Mouse (Mus musculus) ovary, postnatal 14 days (tissue): Measurements from ENCODE around the gene Miga1.
A peak's percentile ranks its signal among the peaks of the same experiment; 100 is the strongest.
"Not testable (repeated sequence)": the region's sequence is repeated elsewhere in the genome, so short reads cannot be mapped to it uniquely, and the experiment has no call there.

ENCODE experiments used
- DNase-seq: peaks from one replicate; pipeline ENCODE4 v3.0.0; 2022; ENCODE audit warnings: low spot score

Miga1 gene

GRCm38 (mm10) chr3:152321765-152322547 is 18.3 kb downstream of the Miga1 start:
- no peak for DNase-seq

DNA sequence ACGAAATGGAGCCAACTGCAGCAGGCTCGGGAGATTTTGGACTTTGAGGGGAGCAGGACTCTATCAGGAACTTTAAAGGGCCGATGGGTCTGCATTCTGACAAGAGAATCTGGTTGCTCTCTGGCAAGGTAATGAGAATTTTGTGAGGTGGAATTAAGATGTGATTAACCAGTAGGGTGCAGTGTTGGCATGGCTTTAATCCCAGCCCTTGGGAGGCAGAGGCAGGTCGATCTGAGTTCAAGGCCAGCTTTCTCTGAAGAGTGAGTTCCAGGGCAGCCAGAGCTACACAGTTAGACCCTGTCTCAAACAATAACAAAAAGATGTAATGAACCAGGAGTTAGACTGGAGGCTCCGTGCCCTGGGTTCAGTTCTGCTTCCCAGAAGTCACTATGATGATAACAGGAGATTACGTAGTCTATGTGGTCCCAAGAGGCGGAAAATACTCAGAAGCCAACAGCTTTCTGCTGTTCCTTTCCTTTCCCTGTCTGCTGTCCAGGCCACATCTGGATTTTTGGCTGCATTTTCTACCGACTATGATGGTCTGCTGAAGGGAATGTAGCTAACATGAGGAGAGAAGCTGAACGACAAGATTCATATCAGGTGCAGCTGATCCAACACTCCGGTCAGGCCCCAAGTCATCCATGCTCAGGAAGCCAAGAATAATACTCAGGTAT is 19.1 kb downstream of the Miga1 start:
- no peak for DNase-seq

DNA sequence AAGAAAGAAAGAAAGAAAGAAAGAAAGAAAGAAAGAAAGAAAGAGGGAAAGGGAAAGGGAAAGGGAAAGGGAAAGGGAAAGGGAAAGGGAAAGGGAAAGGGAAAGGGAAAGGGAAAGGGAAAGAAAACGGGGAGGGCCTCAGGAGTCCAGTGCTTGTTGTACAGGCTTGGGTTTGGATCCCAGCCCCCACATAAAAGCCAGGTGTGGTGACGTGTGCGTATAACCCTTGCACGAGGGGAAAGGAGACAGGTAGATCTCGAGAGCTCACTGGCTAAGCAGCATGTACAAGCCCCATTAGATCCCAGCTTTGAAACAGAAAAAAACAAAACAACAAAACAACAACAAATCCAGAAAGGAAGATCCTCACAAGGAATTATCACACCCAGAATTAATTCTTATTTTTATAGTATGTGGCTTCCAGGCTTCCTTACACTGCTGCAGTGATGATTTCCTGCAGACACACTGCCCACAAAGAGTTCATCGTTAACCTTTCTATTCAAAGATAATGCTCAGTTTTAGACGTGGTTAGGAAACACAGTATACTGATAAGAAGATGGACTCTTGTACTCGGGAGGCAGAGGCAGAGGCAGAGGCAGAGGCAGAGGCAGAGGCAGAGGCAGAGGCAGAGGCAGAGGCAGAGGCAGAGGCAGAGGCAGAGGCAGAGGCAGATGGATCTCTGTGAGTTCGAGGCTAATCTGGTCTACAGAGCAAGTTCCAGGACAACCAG is 23.6 kb downstream of the Miga1 start:
- not testable (repeated sequence) for DNase-seq

- peak; percentile 75 for DNase-seq
These were observed 24.6 kb downstream of the Miga1 start for GRCm38 (mm10) chr3:152315613-152316012.

- not testable (repeated sequence) for DNase-seq
These were observed 25.5 kb downstream of the Miga1 start for GRCm38 (mm10) chr3:152314666-152315065.

GRCm38 (mm10) chr3:152309250-152309645 is 31.0 kb downstream of the Miga1 start:
- no peak for DNase-seq

- DNase-seq = no peak
These were observed 31.5 kb downstream of the Miga1 start for GRCm38 (mm10) chr3:152308485-152309249.

- DNase-seq = no peak
These were observed 34.2 kb downstream of the Miga1 start for GRCm38 (mm10) chr3:152305971-152306370.

DNA sequence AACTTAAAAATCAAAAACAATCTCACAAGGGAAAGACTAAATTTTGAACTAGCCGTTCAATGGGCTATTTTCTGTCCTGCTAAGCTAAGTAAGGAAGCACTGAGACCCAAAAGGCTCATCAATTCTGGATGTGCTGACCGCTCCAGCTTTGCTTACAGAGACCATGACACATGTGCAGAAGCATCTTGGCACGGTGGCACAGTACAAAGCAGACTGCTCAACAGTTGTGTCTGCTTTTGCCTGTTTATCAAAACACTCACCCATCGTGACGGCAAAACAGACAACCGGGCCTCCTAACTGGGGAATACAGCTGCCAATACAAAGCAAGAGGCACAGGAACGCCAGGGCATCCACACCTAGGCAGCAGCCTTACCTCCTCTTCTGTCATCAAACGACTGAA is 35.1 kb downstream of the Miga1 start:
- DNase-seq = no peak

DNA sequence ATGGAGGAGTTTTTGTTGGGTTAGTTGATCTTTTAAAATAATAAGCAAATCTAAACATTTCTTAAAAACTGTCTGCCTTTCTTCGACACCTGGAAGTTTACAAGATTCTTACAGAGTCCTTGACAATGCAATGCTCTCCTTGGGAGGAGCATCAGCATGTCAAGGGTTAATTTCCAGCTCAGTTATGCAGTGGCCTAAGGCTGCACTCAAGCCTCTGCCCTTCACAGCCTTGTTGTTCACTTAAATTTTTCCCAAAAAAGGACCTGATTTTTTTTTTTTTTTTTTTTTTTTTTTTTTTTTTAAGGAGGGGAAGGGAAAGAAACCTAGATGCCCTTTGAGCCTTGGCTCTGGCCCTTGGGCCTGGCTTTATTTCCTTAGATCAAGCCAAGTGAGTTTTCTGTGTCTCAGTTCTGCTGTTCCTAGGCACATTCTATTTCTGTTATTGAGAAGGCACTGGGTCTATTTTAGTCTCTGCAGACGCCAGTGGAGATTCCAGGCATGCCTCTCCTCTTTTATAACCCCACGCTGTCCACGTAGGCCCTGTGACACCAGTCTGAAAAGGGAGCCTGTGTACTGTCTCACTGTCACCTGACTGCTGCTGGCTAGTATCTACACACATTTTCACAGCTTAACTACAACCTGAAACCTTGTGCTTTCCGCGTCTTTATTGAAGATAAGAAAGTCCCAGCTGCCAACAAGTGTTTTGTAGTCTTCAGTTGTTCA is 36.0 kb downstream of the Miga1 start:
- DNase-seq = no peak

- DNase-seq = no peak
These were observed 37.2 kb downstream of the Miga1 start for GRCm38 (mm10) chr3:152302991-152303390.

GRCm38 (mm10) chr3:152300376-152301337 is 39.5 kb downstream of the Miga1 start:
- DNase-seq = no peak

GRCm38 (mm10) chr3:152295896-152296295 is 44.3 kb downstream of the Miga1 start:
- no peak for DNase-seq

- no peak for DNase-seq
These were observed 45.8 kb downstream of the Miga1 start for GRCm38 (mm10) chr3:152294400-152294799.

- no peak for DNase-seq
These were observed 46.6 kb downstream of the Miga1 start for GRCm38 (mm10) chr3:152293530-152294181.

GRCm38 (mm10) chr3:152291895-152292294 is 48.3 kb downstream of the Miga1 start:
- DNase-seq = no peak

GRCm38 (mm10) chr3:152290175-152290798 is 49.9 kb downstream of the Miga1 start:
- no peak for DNase-seq

DNA sequence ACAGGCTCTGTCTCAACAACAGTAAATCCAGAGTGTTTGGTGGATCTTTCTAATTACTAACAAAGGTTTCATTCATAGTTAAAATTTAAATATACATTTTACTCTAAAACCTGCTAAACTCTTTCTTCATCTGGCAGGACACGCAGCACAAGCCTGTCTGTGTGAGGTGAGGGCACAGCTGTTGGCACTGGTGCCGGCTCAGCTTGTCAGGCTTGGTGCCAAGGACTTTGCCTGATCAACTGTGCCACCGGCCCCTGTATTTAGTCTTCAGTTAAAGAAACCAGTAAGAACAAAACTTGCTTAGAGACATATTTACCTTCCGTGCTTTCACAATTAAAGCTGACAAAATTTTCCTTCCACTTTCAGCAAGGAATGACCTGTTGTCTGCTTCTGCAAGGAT is 51.5 kb downstream of the Miga1 start:
- DNase-seq = no peak

DNA sequence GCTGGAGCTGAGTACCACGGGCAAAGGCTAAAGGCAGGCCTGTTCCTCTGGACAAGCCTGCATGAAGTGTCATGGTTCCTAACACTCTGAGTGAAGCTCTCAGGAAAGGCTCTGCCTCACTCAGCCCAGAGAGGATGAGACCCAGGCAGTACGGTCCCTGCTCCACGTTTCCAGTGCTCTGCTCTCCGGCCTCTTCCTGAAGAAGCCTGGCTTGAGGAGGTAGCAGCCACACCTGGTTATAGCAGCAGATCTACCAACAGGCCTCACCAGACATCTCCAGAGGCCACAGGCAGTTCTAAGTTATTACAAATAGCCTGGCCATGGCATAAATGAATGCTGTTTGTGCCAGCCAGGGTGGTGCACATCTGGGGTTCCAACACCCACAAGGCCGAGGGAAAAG is 51.9 kb downstream of the Miga1 start:
- DNase-seq = no peak
